Mouse (Mus musculus): ENCODE results near the gene Espnl.
A peak's percentile ranks its signal among the peaks of the same experiment; 100 is the strongest.

Gene Espnl

DNA sequence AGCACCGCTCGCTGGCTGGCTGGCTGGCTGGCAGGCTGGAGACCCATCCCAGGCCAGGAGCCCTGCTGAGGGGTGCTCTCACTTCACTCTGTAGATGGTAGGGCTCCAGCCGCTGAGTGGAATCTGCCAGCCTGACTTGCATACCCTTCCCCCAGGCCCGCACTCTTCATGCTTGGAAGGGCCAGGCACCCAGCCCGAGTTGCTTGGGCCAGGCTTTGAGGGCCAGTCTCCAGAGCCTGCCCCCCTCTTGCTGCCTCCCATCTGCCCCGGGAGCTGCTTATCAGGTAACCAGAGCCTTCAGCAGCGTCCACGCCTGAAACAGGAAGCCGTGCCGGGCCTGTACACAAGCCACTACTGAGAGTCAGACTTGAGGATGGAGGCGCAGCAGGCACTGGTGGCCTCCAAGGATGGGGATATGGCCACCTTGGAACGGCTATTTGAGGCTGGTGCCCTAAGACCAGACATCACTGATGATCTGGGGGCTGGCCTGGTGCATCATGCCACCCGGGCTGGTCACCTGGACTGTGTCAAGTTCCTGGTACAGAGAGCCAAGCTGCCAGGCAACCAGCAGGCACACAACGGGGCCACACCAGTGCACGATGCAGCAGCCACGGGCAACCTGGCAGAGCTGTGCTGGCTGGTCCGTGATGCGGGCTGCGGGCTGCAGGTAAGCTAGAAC lies at the start of gene Espnl:
Gene Espnl, plus strand, starts transcription at position 316 of the 679 bp plus-strand sequence.
- peak in 1 of 2 experiments; percentile 13 for DNase-seq

DNA sequence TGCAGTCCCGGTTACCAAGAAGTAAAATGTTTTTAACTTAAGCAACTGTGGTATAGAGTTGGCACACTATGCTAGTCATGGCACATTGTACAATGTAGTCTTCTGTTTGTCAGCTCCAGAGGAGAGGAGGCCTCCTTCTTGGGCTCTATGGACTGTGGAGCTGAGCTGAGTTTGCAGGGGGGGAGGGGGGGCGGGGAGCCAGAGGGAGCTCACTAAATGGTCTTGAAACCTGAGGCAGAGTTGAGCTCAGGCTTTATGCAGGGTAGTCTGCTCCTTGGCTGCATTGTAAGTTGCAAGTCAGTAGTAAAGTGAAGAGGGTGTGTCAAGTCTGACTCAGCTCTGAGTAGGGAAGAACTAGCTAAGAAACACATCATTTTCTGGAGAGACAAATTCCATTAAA lies 49.6 kb upstream of the Espnl start:
- DNase-seq: no peak

- no peak for DNase-seq
These were observed 45.3 kb upstream of the Espnl start for GRCm38 (mm10) chr1:91276581-91276980.

GRCm38 (mm10) chr1:91277480-91277879 lies 44.4 kb upstream of the Espnl start:
- DNase-seq: no peak

DNA sequence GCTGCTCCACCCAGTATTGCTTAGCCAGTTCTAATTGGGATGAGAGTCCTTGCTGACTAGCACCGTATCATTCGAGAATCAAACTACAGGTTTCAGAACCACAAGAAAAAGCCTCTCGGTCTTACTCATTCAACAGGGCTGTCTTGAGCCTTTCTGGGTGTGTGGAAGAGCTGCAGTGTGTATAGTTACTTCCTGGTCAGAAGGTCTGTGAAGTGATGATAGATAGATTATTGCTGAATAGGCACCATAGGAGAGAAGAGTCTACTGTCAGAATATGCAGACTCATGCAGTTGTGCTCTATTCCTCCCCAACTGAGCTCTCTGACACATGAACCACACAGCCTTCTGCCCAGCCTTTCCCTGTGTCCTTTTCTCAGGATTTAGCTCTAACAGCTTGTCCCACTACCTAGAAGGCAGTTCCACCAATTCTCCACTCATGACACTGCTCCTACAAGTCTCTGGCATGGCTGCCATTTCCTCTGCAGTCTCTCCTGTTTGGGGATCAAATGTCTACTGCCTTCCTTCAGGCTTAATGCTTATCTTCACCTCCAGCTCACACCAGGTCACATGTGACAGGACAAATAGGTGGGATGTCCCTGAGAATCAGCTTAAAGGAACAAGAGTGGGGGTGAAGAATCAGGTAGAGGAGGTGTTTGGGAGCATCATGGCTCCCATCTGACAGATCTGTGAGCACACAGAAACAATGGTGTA lies 43.3 kb upstream of the Espnl start:
- DNase-seq: no peak

GRCm38 (mm10) chr1:91279126-91279525 lies 42.7 kb upstream of the Espnl start:
- DNase-seq: no peak

- no peak for DNase-seq
These were observed 39.3 kb upstream of the Espnl start for GRCm38 (mm10) chr1:91282582-91282981.

DNA sequence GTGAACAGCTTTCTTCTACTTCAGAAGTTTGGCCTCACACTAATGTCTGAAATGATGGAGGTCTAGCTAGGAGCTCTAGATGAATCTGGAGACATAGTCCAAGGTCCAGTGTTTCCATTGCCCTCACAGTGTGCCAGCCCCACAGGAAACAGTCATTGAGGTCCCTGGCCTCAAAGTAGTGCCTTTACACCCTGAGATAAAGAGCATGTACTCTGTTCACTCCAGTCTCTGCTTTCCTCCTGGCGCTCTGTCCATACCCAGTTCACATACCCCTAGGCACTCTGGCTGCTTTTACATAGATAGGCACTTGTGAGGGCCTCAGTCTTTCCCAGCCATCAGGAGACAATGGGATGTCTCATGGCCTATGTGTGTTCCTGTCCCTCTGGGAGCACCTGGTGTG lies 32.5 kb upstream of the Espnl start:
- DNase-seq: no peak

GRCm38 (mm10) chr1:91292101-91292825 lies 29.6 kb upstream of the Espnl start:
- DNase-seq: peak; percentile 42 to 60

- DNase-seq: no peak
These were observed 26.3 kb upstream of the Espnl start for GRCm38 (mm10) chr1:91295544-91295943.

GRCm38 (mm10) chr1:91297799-91298744 lies 23.8 kb upstream of the Espnl start, which contains the start of gene Scly:
Scly (plus strand) TSS chr1:91298338.
- peak; percentile 97 to 99 for DNase-seq

- DNase-seq: no peak
These were observed 22.7 kb upstream of the Espnl start for GRCm38 (mm10) chr1:91299026-91299706.

- DNase-seq: peak; percentile 65 to 78
These were observed 22.0 kb upstream of the Espnl start for GRCm38 (mm10) chr1:91299707-91300426.

- peak; percentile 69 to 70 for DNase-seq
These were observed 20.5 kb upstream of the Espnl start for GRCm38 (mm10) chr1:91301206-91301920.

- no peak for DNase-seq
These were observed 19.9 kb upstream of the Espnl start for GRCm38 (mm10) chr1:91302021-91302420.

- DNase-seq: no peak
These were observed 17.3 kb upstream of the Espnl start for GRCm38 (mm10) chr1:91304621-91305020.

- DNase-seq: peak; percentile 41 to 78
These were observed 12.3 kb upstream of the Espnl start for GRCm38 (mm10) chr1:91309366-91310085.

DNA sequence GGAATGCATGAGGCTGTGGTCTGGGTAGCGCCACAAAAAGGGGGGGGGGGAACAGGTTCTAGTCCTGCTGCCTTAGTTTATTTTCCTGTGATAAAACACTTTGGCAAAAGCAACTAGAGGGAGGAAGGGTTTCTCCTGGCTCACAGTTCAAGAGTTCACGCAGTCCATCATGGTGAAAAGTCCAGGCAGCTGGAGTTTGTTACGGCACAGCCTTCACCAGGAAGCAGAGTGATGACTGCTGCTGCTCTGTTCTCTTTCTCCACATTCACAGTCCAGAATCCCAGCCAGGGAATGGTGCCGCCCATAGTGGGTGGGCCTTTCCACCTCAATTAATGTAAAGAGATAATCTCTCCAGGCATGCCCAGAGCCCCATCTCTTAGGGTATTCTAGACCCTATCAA lies 9.6 kb upstream of the Espnl start:
- no peak for DNase-seq

DNA sequence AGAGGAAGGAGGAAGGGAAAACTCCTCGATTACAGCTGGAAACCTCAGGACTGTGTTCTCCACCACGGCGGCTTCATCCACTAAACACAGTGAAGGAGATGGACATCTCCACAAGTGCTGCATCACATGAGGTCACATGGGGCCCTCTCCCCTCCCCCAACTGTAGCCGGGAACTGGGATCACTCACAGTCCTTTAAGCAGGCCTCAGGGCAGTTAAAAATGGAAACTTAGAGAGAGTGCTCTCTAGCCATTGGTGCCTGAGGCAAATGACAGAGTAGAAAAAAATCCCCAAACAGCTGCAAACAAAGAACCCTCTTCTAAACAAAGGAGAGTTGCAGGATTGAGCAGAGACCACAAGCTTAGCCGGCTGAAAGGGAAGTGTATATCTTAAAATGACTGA lies 8.6 kb upstream of the Espnl start:
- DNase-seq: no peak

DNA sequence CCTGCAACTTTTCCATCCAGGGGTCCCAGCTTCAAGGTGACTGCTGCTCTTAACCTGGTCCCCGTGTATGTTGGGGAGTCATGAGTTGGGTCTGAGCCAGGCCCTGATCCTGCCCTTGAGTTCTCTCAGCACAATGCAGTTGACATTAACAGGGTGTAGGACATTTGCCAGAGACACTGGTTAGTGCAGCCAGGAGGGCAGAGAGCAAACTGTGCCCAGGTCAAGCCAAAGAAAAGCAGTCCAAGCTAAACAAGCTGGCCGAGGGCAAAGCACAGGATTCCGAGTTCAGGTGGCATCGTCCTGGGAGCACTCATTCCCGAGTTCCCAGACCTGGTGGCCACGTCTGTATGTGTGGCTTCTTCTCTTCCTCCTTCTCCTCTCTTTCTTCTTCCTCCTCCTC lies 4.2 kb upstream of the Espnl start:
- peak; percentile 67 to 80 for DNase-seq

Measured in kidney, postnatal 25 days (tissue).